Mouse (Mus musculus): ENCODE measurements around the gene Aldh3b3.

Gene Aldh3b3

DNA sequence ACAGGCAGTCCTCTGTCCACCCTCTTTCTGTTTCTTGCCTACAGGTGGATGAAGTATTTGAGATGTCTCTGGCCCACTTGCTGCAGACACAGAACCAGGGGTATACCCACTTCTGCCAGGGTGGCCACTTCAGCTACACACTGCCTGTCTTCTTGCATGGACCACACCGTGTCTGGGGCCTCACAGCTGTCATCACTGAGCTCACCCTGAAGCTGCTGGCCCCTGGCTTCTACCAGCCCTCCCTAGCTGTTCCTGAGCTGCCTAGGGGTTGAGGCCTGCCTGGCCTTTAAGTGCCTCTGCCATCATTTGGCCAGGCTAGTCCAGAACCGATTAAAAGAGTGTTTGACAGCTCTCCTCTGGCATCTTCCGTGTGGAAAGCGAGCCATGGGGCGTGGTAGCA is 43.3 kb downstream of the Aldh3b3 start:
- DNase-seq (ENCODE audit: low read depth): no peak

DNA sequence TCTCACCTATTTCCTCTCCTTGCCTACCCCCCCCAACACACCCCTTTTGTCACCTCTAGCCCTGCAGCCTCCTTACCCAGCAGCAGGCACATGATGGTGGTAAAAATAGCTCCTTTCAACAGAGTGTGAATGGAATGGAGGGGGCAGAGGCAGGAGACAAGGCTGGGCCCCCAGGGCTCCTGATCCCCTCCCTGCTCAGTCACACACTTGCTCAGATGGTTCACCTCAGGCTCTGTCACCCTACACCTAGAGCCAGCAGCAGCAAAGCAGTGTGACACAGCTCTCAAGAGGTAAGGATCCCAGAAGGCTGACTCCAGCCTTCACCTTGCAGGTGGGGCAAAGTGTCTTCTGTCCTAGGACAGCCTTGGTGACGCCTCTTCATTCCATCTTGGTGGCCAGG is 44.7 kb downstream of the Aldh3b3 start, which contains the start of gene Doc2g:
TSS of gene Doc2g (plus strand) at position 202 of the 400 bp plus-strand sequence.
- DNase-seq (ENCODE audit: low read depth): no peak

DNA sequence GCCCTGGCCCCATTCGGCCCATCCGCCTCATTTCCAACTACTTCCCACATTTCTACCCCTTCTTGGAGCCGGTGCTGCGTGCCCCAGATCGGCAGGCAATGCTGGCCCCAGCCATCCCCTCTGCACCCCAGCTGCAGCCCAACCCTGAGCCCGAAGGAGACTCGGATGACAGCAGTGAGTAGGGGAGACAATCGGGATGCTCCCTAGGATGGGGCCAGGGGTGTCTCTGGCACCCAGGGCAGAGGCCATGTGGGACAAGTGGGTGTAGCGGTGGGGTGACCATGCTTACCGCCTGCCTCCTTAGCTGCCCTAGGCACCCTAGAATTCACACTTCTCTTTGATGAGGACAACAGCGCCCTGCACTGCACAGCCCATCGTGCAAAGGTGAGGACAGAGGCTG is 45.2 kb downstream of the Aldh3b3 start:
- no peak for DNase-seq (ENCODE audit: low read depth)

DNA sequence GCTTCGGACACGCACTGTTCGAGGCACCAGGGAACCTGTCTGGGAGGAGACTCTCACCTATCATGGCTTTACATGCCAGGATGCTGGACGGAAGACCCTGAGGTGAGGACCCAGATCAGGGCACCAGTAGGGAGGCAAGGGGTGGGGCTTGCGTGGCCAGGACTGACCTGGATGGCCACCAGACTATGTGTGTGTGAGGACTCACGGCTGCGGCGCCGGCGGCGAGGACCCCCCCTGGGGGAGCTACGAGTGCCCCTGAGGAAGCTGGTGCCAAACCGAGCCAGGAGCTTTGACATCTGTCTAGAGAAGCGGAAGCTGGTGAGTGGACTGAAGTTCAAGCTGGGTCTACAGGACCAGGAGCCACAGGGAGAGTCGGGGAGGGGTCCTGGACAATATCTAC is 45.9 kb downstream of the Aldh3b3 start:
- DNase-seq (ENCODE audit: low read depth): no peak

DNA sequence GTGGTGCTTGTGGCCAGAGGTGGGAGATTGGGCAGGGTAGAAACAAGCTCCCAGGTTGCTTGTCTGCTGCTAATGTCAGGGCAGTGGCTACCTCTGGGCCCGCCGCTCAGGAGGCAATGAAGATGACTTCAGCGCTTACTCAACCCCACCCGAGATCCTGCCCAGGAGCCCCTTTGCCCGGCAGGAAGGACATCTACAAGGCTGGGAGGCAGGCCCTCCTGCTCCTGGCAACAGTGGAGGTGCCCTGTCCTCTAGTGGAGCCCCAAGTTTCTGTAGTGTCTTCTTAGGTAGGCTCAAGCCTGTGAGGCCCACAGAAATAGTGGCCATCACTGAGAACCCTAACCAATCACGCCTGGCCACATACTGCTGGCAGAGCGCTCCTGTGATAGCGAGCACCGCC is 46.6 kb downstream of the Aldh3b3 start:
- DNase-seq (ENCODE audit: low read depth): no peak

DNA sequence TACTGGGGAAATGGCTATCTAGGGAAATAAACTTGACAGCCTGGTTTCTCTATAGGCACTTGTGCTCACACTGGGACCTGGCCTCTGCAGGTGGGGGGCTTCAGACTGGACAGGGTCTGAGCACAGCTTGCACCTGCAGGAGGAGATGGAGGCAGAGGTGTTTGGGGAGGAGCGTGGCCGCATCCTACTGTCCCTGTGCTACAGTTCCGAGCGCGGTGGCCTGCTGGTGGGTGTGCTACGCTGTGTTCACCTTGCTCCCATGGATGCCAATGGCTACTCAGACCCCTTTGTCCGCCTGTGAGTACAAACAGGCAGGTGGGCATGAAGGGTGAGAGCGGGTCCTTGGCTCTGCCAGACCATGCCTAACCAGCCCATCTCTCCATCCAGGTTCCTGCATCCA is 47.5 kb downstream of the Aldh3b3 start:
- DNase-seq (ENCODE audit: low read depth): no peak

DNA sequence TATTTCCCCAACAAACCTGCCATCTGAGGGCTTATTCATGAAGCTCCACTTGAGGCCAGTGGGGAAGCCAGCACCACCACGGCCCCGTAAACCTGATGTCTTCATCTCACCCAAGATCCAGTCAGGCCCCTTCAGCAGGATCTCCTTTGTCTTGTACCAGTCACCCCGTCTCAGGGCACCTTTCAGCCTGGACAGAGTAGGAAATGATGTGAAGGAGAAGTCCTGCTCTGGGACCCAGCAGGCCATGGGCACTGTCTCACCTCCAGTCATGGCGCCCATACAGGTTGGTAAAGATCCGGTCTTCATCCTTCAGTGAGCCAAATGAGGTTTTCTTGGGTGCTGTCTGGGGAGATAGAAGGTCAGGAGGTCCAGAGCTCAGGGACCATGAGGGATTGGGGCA is 52.6 kb downstream of the Aldh3b3 start:
- no peak for DNase-seq (ENCODE audit: low read depth)

DNA sequence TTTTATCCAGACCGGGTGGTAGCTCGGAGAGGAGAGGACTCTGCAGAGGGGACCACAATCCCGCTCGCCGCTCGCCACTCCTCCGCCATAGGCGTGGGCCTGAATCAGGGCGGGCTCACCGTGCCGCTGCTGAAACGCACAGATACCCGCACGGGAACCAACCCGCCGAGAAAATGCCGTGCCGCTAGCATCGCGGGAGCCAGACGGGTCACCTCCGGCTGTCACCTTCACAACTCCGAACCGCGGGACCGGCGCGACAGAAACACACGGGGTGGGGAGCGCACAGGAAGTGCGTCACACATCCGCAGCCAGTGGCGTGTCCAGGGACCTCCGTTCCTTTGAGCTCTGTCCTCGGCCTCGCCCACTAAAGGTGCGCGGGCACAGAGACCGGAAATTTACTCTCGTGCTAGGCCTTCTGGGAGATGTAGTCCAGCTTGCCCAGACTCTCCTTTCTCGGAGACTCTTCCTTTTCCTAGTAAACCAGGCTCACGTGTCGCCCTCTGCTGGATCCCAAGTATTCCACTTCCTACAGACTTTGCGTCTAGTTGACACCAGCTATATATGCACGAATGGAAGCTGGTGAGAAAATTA is 54.1 kb downstream of the Aldh3b3 start, which contains the start of gene Ndufv1:
TSS of gene Ndufv1 (minus strand) at position 375 of the 591 bp plus-strand sequence.
- DNase-seq (ENCODE audit: low read depth): peak; percentile 100

DNA sequence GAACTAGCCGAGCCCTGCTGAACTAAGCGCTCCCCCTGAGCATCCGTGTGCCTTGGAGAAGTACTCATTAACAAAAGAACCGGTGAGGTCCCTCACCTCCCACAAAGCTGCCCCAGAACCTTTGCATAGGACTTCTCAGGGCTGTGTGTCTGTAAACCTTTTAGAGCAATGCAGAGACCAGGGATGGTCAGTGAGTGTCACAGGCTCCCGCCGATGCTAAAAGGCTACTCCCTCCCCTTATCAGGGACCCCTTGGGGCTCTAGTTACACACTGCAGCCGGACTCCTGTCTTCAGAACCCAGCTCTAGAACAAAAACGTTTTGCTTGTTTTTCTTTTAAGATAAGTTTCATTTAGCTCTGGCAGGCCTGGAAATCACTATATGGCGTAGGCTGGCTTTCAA is 54.6 kb downstream of the Aldh3b3 start:
- DNase-seq (ENCODE audit: low read depth): no peak

DNA sequence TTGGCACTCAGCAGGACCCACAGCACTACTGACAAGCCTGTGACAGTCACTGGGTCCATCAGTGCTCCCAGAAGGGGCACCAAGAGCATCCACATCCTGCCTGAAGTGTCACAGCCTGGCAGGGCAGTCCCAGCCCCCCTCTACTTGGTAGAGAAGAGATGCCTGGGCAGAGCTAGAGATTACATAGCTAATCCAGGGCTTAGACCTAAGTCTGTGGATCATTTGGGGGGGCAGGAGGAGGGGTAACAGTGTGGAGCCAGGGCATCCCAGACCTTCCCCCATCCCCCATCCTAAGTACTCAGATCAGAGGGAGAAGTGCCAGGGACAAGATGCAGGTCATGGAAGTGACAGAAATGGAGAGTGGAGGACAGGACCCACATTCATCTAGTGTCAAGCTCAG is 56.4 kb downstream of the Aldh3b3 start:
- no peak for DNase-seq (ENCODE audit: low read depth)

DNA sequence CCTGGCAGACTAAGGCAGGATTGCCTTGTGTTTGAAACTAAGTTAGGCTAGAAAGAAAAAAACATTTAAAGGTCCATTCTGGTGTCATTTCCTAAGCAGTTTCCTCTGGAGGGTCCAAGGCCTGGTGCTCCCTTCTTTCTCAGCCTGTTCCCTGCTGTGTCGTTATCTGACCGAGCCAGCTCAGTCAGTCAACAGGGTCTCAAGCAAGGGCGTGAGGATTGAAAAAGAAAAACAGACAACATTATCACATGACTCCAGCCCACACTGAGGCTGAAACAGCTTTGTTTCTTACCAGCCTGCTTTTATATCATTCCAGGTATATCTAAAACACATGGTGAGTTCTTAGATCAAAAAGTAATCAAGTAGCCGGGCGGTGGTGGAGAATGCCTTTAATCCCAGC is 57.2 kb downstream of the Aldh3b3 start:
- DNase-seq (ENCODE audit: low read depth): no peak

DNA sequence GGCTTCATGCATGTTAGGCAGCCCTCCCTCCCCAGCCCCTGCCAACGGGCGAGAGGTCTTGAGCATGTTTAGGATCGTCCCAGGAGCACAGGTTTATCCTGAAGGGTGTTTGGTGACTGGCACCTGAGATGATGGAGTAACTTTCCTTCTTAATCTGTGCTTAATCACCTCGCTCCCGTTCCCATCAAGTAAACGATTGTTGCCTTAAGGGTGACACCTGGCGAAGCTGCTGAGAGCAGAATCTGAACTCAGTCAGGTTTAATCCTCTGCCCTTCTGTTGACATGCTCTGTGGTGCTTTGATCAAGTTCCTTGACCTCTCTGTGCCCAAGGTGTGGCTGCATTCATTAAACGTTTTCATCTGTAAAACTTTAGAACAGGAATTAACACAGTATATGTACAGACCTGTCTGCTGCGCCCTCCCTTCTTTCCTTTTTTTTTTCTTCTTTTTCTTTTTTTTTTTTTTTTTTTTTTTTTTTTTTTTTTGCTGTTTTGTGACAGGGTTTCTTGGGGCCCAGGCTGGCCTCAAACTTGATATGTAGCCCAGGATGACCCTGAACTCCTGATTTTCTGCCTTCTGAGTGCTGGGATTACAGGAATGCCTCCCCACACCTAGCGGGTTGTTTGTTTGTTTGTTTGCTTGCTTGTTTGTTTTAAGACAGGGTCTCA is 59.6 kb downstream of the Aldh3b3 start:
- no peak for DNase-seq (ENCODE audit: low read depth)

DNA sequence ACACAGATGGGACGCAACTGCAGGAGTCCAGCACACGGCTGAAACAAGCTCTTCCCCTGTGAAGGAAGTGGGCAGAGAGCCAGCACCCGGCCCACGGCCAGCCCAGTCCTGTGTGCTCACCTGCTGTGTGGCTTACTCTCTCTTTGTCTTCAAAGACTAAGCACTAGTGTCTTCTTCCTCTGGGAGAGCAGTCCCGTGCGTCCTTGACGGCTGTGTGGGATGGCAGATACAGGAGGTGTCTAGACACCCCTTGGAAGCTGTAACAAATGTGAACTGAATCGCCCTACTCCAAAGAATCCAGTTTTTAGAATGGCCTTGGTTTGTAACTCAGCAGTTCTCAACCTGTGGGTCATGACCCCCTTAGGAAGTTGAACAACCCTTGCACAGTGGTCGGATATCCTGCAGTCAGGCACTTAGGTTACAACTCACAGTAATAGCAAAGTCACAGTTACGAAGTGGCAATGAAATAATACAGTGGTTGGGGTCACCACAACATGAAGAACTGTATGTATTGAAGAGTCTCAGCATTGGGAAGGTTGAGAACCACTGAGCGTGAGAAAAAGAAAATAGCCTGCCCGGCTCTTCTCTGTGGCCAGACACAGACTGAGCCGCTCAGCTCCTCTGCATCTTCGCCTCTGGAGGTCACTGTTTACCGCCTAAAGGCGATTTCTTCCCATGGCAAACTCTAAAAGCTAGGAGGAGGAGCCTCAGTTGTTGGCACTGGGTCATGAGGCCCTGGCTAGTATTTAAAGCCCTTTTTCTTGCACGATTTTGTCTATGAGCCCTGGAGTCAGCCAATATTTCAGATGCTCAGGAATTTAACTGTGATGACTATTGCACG is 60.5 kb downstream of the Aldh3b3 start:
- DNase-seq (ENCODE audit: low read depth): peak; percentile 99

All from NIH3T3 (cell line).